Mouse (Mus musculus): ENCODE data around the gene Hacl1.

Gene Hacl1

DNA sequence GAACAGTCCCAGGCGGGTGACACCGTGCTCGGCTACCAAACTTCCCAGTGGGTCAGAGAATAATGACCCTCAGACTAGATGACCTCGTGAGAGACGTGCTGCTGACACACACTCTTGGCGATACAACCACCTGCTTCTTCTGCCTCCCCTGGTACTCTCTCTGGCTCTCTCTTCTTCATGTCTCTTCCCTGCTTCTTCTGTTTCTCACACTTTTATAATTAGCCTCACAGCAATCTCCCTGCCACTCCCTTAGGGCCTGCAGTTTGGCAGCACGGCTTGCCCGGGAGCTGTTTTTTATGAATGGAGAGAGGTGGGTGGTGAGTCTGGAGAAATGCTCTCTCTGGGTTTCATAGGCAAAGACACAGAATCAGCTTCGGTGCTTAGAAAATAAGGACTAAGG is 65.2 kb downstream of the Hacl1 start:
- in situ Hi-C loops (cut with MboI): no loop called here

DNA sequence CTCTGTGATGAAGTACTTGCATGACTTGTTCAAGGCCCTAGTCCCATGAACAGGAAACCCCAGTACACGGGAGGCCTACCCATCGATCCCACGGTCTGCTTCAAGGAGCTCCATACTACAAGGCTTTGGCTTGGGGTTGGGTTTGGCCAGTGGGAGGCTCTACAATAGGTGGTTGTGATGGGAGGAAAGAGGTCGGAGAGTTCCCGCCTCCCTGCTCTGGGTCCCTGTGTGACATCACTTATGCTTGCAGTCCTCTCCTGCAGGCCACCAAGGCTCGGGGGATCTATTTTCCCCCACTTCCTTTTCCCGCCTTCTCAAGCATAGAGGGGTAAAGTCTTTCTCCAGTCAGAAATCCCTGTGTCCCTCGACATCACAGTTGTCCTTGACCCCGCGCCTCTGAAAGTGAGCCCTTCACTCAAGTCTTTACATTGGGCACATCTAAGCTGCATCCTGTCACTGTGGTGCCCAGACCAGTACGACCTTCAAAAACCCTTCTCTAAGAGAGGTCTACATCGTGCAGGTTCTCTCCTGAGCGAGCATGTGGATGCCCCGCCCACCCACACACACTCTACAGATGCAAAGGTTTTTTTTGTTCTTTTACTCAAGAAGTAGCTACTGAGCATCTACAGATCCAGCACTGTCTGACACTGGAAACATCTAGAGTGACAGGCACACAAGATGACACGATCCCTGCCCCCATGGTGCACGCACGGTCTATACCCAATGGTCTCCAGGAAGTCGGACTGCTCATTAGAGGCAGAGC is 66.0 kb downstream of the Hacl1 start:
- in situ Hi-C loops (cut with MboI): no loop called here

- in situ Hi-C loops (cut with MboI): no loop called here
These were observed 68.4 kb downstream of the Hacl1 start for GRCm38 (mm10) chr14:31572561-31573175.

- in situ Hi-C loops (cut with MboI): no loop called here
These were observed 69.7 kb downstream of the Hacl1 start for GRCm38 (mm10) chr14:31571419-31571818.

- in situ Hi-C loops (cut with MboI): no loop called here
These were observed 70.7 kb downstream of the Hacl1 start for GRCm38 (mm10) chr14:31570131-31570951.

DNA sequence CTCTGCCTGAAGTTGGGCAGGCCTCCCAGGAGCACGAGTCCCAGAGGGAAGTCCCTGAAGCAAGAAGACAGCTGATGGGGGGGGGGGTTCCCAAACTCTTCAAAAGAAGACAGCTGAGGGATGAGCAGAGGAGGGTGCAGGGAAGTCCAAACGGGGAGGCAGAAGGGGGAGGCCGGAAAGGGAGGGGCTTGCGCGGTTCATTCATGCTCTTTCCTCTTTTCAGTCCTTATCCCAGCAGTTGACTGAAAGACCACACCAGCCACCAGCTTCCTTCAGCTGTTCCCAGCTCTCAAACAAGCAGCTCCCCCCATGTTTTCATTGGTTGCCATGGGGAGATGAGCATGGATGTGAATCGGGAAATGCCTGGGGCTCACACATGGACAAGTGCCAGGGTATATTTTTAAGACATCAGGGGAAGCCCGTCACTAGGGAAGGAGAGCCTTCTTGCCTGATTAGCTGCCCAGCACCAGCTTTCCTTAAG is 71.9 kb downstream of the Hacl1 start:
- in situ Hi-C loops (cut with MboI): no loop called here

- in situ Hi-C loops (cut with MboI): no loop called here
These were observed 75.4 kb downstream of the Hacl1 start for GRCm38 (mm10) chr14:31565478-31566212.

GRCm38 (mm10) chr14:31564452-31565179 is 76.5 kb downstream of the Hacl1 start:
- in situ Hi-C loops (cut with MboI): no loop called here

- in situ Hi-C loops (cut with MboI): no loop called here
These were observed 80.2 kb downstream of the Hacl1 start for GRCm38 (mm10) chr14:31560886-31561285.

- in situ Hi-C loops (cut with MboI): no loop called here
These were observed 81.9 kb downstream of the Hacl1 start for GRCm38 (mm10) chr14:31559216-31559615.

DNA sequence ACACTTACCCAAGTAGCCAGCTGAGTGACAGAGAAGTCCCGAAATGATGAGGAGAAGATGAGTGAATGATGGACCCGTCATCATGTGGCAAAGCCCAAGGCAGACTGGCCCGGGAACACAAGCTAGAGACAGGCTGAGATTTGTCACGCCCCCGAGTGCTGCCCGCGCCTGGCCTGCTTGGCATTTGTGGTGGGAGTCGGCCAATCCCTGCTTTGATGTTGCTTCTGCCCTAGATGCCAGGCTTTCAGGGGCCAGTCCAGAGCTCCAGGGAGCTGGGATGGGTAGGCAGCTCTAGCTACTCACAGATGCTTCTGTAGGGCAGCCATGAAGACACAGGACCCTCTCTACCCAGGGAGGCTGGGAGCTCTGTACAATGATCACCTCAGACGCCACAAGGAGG is 83.3 kb downstream of the Hacl1 start:
- in situ Hi-C loops (cut with MboI): no loop called here

- in situ Hi-C loops (cut with MboI): no loop called here
These were observed 83.8 kb downstream of the Hacl1 start for GRCm38 (mm10) chr14:31557273-31557672.

DNA sequence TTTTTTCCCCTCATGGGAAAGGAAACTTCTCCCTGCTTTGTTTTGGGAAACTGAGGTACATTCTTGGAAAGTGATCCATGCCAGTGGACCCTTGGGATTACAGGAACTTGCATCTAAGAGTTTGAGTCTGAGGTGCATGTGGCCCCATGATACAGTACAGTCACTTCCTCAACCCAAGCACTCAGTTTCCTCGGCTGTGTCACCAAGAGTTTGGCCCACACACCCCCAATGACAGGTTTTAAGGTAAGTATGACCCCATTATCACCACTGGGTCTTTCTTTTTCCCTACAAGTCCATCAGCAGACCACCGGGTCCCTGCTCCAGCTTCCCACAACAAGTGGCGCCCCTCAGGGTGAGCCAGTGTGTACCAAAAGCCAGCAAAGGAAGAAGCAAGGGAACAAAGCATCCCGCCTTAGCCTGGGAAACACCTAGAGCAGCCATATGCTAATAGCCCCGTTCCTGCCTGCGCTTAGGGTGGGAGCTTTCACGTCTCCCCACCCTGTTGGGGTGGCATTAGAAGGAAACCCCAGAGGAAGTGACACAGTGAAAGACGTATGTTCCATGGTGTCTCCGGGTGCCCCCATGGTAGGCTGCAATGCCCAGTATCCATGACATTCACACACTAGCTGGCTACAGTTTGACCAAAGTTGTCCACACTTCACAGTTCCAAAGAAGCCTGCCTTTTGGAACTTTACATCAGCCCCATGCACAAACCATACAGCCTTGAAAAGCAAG is 84.4 kb downstream of the Hacl1 start:
- in situ Hi-C loops (cut with MboI): no loop called here

- in situ Hi-C loops (cut with MboI): no loop called here
These were observed 85.1 kb downstream of the Hacl1 start for GRCm38 (mm10) chr14:31555963-31556434.

DNA sequence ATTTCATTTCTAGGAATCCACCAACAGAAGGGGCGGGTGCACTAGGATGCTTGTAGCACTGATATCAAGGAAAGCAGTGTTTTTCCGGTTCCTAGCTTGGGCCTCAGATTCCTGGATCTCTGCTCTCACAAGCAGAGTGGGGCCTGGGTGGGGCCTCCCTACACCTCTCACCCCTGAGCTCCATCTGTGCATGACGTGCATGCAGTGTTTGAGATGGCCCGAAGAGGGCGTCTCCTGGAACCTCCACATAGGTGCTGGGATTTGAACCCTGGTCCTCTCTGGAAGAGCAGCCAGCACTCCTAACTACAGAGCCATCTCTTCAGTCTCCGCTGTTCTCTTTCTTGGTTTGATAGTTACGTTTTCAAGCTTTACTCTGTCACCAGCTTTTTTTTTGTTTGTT is 86.1 kb downstream of the Hacl1 start:
- in situ Hi-C loops (cut with MboI): no loop called here
